Mouse (Mus musculus): Measurements from ENCODE around the gene Tfip11. TPM values are rescaled to one million over a fixed set of nuclear protein-coding genes. Genes with fewer than 3 reads are reported as not detected.
A peak's percentile ranks its signal among the peaks of the same experiment; 100 is the strongest.

The Tfip11 gene
- polyA plus RNA-seq, 1 experiment from 2014 or later: 41.7 TPM

DNA sequence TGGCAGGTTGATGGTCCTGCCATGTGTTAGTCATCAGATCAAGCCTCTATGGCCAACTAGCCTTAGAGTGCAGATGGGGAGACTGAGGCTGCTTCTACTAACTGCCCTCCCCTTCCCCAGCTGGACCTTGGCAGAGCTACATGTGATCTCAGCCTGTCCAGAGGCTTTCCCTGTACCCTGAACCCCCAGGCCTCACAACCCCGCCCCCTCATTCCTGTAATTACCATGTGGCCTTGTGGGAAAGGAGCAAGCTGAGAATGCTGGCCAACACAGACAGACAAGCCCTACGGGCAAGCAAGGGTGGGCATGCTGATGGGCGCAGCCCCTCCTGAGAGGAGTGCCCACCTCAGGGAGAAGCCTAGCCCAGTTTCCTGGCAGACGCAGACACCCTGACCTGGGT, 31.5 kb upstream of the Tfip11 start:
- Histone ChIP-seq H3K9me3 (no peaks in the 10 kb centered on the region), H3K27me3 (ENCODE audit: poor library complexity, severe bottlenecking) (no peaks in the 10 kb centered on the region), H3K36me3 (replicated peaks) (no peaks in the 10 kb centered on the region), H3K4me1 (peaks cover 38% of the 10 kb centered on the region), H3K4me3 (no peak overlapping the region), H3K27ac (peak overlapping the region; percentile 40)
- no peak for DNase-seq (ENCODE audit: extremely low spot score, low spot score)
- whole genome bisulfite sequencing: 69% methylated on average over 4 of the region's 4 CpGs

DNA sequence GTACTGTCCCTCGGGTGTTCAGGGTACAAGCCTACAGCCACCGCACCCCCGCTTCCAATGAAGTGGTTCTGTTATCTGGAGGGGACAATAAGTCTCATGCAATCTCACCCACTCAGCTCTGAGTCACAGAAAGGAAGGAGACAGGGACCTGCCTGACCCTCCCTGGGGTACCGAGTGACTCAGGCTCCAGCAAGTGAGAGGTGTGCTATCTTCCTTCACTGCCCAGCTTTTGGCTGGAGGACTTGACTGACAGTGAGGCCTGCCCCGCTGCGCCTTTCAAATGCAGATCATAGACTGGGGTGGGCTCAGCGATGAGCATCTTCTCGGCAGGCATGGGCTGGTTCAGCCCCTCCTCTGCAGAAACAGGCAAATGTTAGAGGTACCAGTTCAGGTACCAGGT, 31.0 kb upstream of the Tfip11 start:
- H3K4me1 ChIP-seq: peaks cover 41% of the 10 kb centered on the region
- 39% methylated on average over 8 of the region's 8 CpGs for WGBS

DNA sequence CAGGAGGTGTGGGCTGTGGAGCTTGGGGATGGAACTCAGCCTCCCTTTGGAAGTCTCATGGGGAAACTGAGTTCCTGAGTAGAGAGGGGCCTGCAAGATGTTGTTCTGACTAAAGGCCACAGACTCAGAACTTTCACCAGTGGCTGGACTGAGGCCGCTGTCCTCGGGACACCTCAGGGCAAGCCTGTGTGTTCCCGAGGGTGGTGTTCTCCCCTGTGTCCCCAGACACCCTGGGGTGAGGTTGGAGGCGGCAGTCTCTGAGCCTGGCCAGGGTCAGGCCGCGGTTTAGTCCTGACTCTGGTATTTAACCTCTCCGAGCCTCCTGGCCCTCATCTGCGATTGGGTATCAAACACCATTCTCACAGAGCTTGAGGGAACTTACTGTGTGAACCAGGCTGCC, 30.6 kb upstream of the Tfip11 start:
- 0 out of 2 replicates have a peak overlapping the region, but pooled peaks have one; percentile 40 for H3K27ac ChIP-seq

More for the DNA sequence above, 31.0 kb upstream of the Tfip11 start:
- Histone ChIP-seq H3K36me3 (replicated peaks) (no peaks in the 10 kb centered on the region), H3K4me3 (no peak overlapping the region), H3K27ac (peak overlapping the region; percentile 40; the same call in 1 of the 2 replicates), H3K9me3 (no peaks in the 10 kb centered on the region), H3K27me3 (ENCODE audit: poor library complexity, severe bottlenecking) (no peaks in the 10 kb centered on the region)
- no peak for DNase-seq (ENCODE audit: extremely low spot score, low spot score)

DNA sequence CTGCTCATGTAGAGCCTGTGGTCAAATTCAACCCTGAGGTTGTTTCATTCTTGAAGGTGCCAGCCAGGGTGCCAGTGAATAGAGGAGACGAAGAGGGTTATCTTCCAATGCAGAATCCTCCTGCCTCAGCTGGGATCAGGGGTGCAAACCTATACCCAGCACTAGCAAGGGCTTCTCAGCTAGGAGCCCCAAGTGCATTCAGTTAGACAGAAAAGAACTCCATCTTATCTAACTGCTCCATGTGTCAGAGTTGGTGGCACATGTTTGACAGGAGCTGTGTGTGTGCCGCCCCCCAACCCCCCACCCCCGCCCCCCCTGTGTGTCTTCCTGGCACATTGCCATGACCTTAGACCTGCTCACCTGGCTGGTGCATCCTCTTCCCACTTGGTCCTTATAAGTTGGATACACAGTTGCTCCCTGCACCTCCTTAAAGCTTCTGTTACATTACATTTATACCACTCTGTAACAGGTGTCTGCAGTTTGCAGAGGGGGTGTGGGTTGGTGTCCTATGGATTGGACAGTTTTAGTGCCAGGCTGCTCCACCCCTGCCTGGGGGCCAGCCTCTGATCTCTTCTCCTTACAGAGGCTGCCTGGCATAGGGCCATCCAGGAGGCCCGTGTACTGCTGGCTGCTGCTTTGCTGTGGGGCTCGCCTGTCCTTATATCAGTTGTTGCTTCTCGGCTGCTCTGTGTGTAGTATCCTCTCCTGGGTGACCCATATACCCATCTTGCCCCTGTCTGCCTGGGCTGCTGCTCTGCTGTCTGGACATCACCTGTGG, 29.6 kb upstream of the Tfip11 start:
- Histone ChIP-seq H3K27me3 (ENCODE audit: poor library complexity, severe bottlenecking) (no peaks in the 10 kb centered on the region), H3K27ac (no peak overlapping the region), H3K9me3 (no peaks in the 10 kb centered on the region), H3K36me3 (replicated peaks) (no peaks in the 10 kb centered on the region), H3K4me1 (peaks cover 45% of the 10 kb centered on the region), H3K4me3 (no peak overlapping the region)
- no peak for DNase-seq (ENCODE audit: extremely low spot score, low spot score)
- 95% methylated on average over 6 of the region's 6 CpGs for WGBS

More for the DNA sequence above, 30.6 kb upstream of the Tfip11 start:
- 56% methylated on average over 8 of the region's 8 CpGs for WGBS
- no peak for DNase-seq (ENCODE audit: extremely low spot score, low spot score)
- H3K36me3 ChIP-seq (replicated peaks): no peaks in the 10 kb centered on the region
- H3K4me3 ChIP-seq: no peak overlapping the region
- H3K4me1 ChIP-seq: peaks cover 45% of the 10 kb centered on the region
- no peaks in the 10 kb centered on the region for H3K9me3 ChIP-seq
- H3K27me3 ChIP-seq (ENCODE audit: poor library complexity, severe bottlenecking): no peaks in the 10 kb centered on the region

DNA sequence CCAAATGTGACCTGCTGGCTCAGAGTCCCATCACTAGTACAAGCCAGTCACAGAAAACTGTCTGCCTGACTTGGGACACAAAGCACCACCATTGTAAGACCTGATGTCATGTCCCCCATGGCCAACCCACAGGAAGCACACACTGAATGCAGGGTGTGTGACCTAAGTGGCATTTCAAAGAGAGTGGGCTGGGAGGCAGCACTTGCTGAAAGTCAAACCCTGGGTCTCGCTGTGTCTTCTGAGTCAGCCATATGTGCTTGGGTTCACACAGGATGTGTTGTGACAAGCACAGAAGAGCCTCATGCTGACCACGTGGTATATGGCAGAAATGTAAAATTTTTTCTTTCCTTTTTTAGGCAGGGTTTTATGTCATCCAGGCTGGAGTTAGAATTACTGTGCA, 28.9 kb upstream of the Tfip11 start:
- WGBS: 90% methylated on average over 2 of the region's 2 CpGs
- no peak overlapping the region for H3K27ac ChIP-seq

DNA sequence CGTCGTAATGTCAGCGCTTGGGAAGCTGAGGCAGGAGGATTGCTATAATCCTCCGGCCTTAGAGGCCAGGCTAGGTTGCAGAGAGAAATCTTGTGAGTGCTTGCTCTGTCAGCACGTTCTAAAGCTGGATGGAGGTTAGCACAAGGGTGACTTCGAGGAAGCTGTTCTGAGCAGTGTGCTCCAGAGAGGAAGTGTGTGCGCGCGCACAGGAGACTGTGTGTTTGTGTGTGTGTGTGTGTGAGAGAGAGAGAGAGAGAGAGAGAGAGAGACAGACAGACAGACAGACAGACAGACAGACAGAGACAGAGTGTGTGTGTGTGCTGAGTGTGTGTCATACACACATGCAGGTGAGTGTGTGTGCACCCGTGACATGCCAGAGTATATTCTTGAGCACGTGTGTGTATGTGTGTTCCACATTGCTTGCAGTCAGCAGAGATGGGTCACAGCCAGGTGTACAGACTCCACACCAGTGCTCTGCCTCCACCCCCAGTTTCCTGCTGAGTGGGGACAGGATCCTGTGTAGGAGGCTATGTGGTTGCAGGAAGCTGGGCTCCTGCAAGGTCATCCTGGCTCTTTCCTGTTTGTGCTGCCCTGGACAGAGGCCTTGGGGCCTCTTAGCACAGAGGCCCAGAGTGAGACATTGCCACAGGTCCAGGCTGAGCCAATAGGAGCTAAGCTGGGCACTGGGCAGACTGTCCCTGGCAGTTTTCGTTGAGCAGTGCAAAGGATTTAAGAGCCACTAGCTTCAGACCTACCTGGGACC, 27.8 kb upstream of the Tfip11 start:
- Histone ChIP-seq H3K27ac (0 out of 2 replicates have a peak overlapping the region, but pooled peaks have one; percentile 8), H3K4me3 (no peak overlapping the region)
- WGBS: 89% methylated on average over 12 of the region's 12 CpGs

More for the DNA sequence above, 28.9 kb upstream of the Tfip11 start:
- Histone ChIP-seq H3K4me3 (no peak overlapping the region), H3K27me3 (ENCODE audit: poor library complexity, severe bottlenecking) (no peaks in the 10 kb centered on the region), H3K36me3 (replicated peaks) (no peaks in the 10 kb centered on the region), H3K4me1 (peaks cover 43% of the 10 kb centered on the region), H3K9me3 (no peaks in the 10 kb centered on the region)
- DNase-seq (ENCODE audit: extremely low spot score, low spot score): no peak

DNA sequence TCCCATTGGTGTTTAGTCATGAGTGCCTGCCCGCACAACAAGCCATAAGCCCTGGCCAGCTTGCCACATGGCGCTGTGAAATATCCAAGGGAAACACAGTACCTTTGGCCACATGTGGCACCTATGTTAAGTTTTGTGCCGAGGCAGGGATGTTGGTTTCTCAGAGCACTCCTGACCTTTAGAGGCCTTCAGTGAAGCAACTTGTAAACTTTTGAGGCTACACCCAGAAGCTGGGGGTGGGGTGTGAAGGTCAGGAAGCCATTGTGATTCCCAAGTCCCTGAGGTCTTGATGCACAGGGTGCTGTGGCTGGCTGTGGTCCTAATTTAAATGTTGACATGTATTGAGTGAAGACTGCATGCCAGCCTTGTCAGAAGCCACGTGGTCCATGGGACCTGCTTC, 26.8 kb upstream of the Tfip11 start:
- peaks cover 33% of the 10 kb centered on the region for H3K4me1 ChIP-seq
- H3K4me3 ChIP-seq: no peak overlapping the region
- H3K27ac ChIP-seq: no peak overlapping the region
- 84% methylated on average over 4 of the region's 4 CpGs for WGBS
- H3K27me3 ChIP-seq (ENCODE audit: poor library complexity, severe bottlenecking): no peaks in the 10 kb centered on the region
- no peaks in the 10 kb centered on the region for H3K9me3 ChIP-seq
- no peak for DNase-seq (ENCODE audit: extremely low spot score, low spot score)
- no peaks in the 10 kb centered on the region for H3K36me3 ChIP-seq (replicated peaks)

More for the DNA sequence above, 27.8 kb upstream of the Tfip11 start:
- Histone ChIP-seq H3K9me3 (no peaks in the 10 kb centered on the region), H3K36me3 (replicated peaks) (no peaks in the 10 kb centered on the region), H3K4me1 (peaks cover 37% of the 10 kb centered on the region), H3K27me3 (ENCODE audit: poor library complexity, severe bottlenecking) (no peaks in the 10 kb centered on the region)
- DNase-seq (ENCODE audit: extremely low spot score, low spot score): no peak

DNA sequence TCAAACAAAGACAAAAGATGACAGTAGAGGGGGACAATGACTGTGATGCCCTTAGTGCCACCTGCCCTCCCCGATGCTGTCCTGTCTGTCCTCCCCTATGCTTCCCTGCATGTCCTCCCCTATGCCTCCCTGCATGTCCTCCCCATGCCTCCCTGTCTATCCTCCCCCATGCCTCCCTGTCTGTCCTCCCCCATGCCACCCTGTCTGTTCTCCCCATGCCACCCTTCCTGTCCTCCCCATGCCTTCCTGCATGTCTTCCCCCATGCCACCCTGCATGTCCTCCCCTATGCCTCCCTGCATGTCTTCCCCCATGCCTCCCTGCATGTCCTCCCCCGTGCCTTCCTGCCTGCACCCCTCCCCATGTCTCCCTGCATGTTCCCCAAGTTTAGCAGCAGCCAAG, 26.0 kb upstream of the Tfip11 start:
- Histone ChIP-seq H3K9me3 (no peaks in the 10 kb centered on the region), H3K27me3 (ENCODE audit: poor library complexity, severe bottlenecking) (no peaks in the 10 kb centered on the region), H3K4me3 (no peak overlapping the region), H3K36me3 (replicated peaks) (no peaks in the 10 kb centered on the region; the same call in 1 of the 2 replicates), H3K27ac (peak overlapping the region; percentile 15; the same call in 1 of the 2 replicates), H3K4me1 (peaks cover 26% of the 10 kb centered on the region)
- 85% methylated on average over 2 of the region's 2 CpGs for WGBS
- no peak for DNase-seq (ENCODE audit: extremely low spot score, low spot score)

DNA sequence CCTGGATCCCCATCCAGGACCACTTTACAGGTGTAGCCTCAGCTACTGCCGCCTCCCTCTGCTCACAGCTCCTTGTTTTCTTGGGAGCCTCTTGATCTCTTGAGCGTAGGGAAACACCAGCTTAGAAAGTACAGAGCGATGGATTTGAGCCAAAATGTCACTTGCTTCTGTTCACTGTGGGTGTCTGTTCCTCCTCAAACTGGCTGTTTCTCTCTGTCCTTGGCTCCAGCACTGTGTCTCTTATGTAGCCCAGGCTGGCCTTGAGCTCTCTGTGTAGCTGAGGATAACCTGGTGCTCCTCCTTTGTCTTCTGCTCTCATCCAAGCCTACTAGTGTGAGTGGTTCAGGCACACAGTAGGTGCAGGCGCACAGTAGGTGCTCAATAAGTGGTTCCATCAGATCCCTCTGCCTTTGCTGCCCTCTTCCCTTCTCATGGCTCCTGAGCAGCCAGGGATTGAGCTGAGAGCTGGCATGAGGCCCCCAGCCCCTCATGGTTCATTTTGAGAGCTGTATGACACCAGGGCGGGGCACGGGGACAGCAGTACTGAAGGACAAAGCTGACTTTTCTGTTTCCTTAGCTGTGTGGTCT, 25.3 kb upstream of the Tfip11 start:
- DNase-seq (ENCODE audit: extremely low spot score, low spot score): no peak
- Histone ChIP-seq H3K9me3 (no peaks in the 10 kb centered on the region), H3K4me1 (peaks cover 19% of the 10 kb centered on the region), H3K4me3 (no peak overlapping the region), H3K27ac (no peak overlapping the region), H3K36me3 (replicated peaks) (peaks cover 5% of the 10 kb centered on the region), H3K27me3 (ENCODE audit: poor library complexity, severe bottlenecking) (no peaks in the 10 kb centered on the region)
- WGBS: 87% methylated on average over 6 of the region's 6 CpGs

DNA sequence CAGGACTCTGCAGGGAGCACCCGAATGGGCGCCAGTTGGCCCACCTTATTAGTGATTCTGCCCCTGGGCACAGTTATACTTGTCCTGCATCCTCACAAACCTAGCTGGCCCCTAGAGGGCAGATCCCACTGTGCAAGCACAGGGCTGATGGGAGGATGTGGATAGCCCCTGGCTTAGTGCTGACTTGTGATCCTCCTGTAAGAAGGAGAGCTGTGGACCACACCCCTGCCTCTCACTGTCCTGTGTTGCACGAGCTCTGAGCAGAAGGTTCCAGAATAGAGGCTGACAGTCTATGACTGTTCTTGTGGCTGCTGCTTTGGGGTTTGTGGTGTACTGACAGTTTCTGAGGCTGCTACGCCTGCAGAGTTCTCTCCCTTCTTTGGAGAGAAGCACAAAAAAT, 24.5 kb upstream of the Tfip11 start:
- no peak for DNase-seq (ENCODE audit: extremely low spot score, low spot score)
- Histone ChIP-seq H3K27me3 (ENCODE audit: poor library complexity, severe bottlenecking) (no peaks in the 10 kb centered on the region), H3K9me3 (no peaks in the 10 kb centered on the region), H3K4me3 (no peak overlapping the region), H3K27ac (no peak overlapping the region), H3K4me1 (peaks cover 11% of the 10 kb centered on the region), H3K36me3 (replicated peaks) (peaks cover 10% of the 10 kb centered on the region)
- WGBS: 85% methylated on average over 4 of the region's 4 CpGs

DNA sequence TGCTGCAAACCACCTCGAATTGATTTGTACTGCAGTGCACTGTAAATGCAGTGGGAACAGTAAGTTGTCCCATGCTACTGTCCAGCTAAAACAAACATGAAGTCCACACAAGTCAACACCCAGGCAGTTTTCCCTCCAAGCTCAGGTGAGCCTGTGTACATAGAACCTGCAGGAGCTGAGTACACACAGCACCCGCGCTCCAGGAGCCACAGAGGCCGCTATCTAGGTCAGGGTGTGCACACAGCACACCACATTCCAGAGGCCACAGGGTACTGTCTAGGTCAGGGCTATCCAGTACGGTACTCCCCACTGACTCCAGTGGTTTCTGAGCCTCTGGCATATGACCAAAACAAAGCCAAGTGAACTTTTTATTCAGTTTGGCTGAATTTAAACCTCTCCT, 23.8 kb upstream of the Tfip11 start:
- Histone ChIP-seq H3K27me3 (ENCODE audit: poor library complexity, severe bottlenecking) (no peaks in the 10 kb centered on the region), H3K9me3 (no peaks in the 10 kb centered on the region)
- WGBS: 91% methylated on average over 5 of the region's 5 CpGs

DNA sequence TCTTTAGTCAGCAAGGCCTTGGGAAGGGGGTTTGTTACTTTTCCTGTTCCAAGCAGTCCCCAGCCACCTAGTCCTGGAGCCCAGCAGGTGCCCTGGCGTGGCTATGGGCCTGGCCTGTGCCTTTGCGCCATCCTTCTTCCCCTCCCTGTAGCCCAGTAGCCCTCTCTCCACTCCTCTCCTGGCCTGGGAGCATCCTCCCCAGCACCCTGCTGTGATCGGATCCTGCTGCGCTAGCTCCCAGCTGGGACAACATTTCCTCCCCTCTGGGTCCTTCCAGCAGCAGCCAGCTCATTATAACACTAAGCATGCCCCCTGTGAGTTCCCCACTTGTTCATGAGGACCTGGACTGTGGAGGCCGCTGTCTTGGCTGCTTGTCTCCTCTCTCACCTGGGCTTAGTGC, 20.3 kb upstream of the Tfip11 start:
- no peak for DNase-seq (ENCODE audit: extremely low spot score, low spot score)
- Histone ChIP-seq H3K4me3 (no peak overlapping the region), H3K36me3 (replicated peaks) (peaks cover 49% of the 10 kb centered on the region), H3K27me3 (ENCODE audit: poor library complexity, severe bottlenecking) (no peaks in the 10 kb centered on the region), H3K27ac (no peak overlapping the region), H3K9me3 (no peaks in the 10 kb centered on the region), H3K4me1 (no peaks in the 10 kb centered on the region)
- WGBS: 72% methylated on average over 5 of the region's 5 CpGs

More for the DNA sequence above, 23.8 kb upstream of the Tfip11 start:
- Histone ChIP-seq H3K4me3 (no peak overlapping the region), H3K4me1 (peaks cover 7% of the 10 kb centered on the region), H3K27ac (no peak overlapping the region), H3K36me3 (replicated peaks) (peaks cover 13% of the 10 kb centered on the region)
- DNase-seq (ENCODE audit: extremely low spot score, low spot score): no peak
